Mouse (Mus musculus) spleen, adult 2 months (tissue): ENCODE measurements around the gene Mlh3.

Experiments used
- CTCF ChIP-seq: fragments of 200-500 bp; IDR thresholded peaks from 2 replicates; pipeline ENCODE4 v1.5.1; 2011; ENCODE audit warnings: mild to moderate bottlenecking, inconsistent platforms; ENCODE audit not compliant: insufficient read depth, insufficient read length, insufficient replicate concordance; ENCODE audit errors: extremely low read depth
- POLR2A ChIP-seq: fragments of 200-500 bp; IDR thresholded peaks from 2 replicates; pipeline ENCODE4 v1.6.1; 2011; ENCODE audit warnings: low read depth, low read length, inconsistent platforms

GRCm38 (mm10) chr12:85257008-85257639 is 13.3 kb downstream of the Mlh3 start:
- TF ChIP-seq POLR2A (no peak), CTCF (no peak)
